Mouse (Mus musculus): Measurements from ENCODE around the gene Atp5l.
"Not testable (repeated sequence)": the region's sequence is repeated elsewhere in the genome, so short reads cannot be mapped to it uniquely, and the experiment has no call there.

Gene Atp5l

DNA sequence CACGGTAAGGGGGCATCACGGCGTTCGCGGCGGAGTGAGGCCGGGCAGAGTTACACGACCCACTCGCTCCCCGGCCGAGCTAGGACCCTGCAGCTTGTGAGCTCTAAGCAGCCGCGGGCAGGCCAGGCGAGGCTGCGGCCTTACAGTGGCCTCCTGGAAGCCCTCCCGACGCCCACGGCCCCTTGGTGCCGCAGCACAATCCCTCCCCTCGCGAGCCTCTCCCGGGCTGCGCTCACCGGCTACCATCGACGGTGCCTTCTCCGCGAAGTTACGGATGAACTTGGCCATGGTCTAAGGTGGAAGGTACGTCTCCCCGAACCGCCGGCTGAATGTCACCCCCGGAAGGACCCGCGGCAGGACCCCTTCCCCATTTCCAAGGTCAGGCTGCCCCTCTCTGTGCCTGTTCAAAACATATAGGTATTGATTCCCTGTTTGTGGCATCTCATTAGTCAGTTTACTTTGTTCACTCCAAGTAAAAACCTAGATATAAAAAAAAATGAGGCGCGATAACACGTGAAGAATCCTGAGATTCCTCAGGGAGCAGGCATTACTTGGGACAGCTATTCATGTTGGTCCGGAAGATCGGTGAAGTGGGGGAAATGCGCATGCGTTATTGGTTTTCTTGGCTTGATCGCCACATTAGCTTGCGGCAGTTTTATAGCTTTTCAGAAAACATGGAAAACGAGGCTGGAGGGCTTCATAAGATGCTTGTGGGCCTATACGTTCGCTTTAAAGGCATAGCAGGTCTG, at the start of gene Atp5l:
Gene Atp5l, minus strand, starts transcription at position 369 of the 749 bp plus-strand sequence.
- peak; percentile 97 for DNase-seq (ENCODE audit: low read depth)

DNA sequence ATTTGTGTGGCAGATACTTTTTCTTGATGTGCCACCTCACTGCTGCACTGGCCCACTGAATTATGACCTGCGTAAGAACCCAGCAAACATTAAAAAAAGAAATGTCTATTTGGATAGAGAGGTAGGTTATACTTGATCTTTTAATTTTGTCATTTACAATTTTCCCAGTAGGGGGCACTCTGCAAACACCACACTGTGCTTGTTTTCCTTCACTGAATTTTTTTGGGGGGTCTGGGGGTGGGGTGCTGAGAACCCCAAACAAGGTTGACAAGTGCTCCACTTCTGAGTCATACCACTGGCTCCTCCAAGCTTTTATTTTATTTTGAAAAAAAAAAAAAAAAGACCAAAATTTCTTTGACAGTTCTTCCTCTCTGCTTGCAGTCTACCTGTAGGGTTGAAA, 48.9 kb upstream of the Atp5l start:
- peak; percentile 73 for DNase-seq (ENCODE audit: low read depth)

DNA sequence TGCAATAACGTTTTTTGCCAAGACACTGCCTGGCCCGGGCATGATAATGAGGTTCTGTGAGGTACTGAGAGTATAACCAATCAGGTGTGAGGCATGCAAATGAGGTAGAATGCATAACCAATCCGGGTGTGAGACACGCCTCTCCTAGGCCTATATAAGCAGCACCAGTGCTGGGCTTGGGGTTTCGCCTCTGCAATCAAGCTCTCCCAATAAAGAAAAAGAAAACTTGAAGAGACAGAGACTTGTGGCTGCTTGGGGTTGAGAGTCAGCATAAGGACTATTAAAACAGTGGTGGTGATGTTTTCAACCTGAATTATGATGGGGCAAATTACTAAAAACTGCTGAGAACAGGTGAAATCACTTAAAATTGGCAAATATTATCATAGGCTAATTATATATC, 47.2 kb upstream of the Atp5l start:
- DNase-seq (ENCODE audit: low read depth): not testable (repeated sequence)

DNA sequence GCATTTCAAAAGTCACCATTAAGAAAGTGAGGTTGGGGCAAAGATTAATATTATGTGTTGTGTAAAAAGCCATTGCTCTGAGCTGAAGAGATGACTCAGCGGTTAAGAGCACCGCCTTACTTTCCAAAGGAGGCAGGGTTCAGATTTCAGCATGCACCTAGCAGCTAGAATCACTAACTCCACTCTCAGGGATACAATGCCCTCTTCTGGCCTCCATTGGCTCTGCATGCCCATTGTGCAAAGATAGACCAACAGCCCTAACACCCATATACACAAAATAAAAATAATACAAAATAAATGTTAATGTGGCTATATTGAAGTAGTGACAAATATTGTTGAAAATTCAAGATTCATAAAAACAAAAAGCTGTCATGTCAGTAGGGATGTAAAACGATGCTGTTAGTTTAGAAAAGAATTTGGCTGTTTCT, 46.3 kb upstream of the Atp5l start:
- DNase-seq (ENCODE audit: low read depth): peak; percentile 90

DNA sequence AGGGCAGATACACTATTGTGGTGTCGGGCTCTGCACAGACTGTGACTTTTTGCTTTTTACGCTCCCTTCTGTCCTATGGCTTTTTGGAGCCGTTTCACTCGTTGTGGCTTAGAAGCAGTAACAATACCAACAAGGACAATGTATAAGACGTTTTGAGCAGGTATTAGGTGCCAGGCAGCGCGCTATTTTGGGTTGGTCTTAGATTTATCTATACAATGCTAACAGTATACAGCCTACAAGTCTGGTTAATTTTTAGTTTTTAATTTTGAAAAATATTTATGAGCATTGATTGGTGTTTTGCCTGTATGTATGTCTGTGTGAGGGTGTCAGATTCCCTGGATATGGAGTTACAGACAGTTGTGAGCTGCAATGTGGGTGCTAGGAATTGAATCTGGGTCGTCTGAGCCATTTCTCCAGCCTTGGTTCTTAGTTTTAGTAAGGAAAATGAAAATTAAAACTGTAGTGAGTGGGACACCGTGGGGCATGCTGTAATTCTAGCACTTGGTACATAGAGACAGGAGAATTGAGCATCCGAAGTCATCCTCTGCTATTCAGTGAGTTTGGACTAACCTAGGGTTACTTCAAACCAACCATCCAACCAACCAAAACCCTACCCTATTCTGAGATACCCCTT, 45.4 kb upstream of the Atp5l start:
- no peak for DNase-seq (ENCODE audit: low read depth)

DNA sequence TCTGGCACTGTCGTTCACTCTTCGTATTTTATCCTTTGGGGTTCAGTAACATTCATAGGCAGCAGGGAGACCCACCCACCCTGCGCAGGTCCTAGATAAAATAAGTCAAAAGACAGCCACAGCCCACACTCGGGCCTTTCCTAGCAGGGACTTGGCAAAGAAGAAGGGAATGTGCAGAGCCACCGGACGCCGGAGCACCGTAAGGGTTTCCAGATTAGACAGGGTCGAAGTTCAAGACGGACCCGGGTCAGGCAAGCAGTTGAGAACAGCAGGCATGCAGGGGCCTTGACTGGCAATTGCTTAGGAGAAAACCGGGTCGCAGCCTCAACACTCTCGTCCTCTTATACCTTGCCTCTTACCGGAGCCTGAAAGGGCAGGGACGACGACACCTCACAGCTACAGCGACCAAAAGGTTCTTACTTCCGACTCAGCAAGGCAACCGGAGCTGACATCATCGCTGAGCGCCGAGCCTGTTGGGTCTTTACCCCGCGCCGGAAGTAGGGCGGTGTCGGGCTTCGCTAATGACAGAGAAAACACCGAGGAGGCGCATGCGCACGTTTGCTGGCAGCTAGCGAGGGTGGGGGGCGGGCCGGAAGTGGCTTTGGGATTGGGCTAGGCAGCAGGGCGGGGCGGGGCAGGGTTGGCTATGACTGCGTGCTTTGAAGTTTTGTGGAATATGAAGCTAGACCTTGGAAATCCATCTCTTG, 44.7 kb upstream of the Atp5l start, which contains the start of gene Ube4a:
Gene Ube4a, minus strand, starts transcription at position 475 of the 707 bp plus-strand sequence.
- peak; percentile 100 for DNase-seq (ENCODE audit: low read depth)

DNA sequence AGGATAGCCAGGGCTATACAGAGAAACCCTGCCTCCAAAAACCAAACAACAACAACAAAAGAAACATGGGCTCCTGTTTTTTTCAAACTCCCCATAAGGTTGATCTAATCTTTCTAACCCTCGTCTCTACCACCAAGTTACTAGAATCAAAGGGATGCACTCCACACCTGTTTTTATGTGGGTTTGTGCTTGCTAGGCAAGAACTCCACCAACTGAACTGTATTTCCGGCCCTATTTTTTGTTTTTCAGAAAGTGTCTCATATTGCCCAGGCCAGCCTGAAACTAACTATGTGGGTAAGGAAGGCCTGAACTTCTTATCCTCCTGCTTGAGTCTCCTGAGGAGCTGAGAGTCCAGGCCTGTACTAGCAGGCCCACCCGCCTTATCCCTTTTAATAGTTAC, 33.9 kb upstream of the Atp5l start:
- peak; percentile 56 for DNase-seq (ENCODE audit: low read depth)

DNA sequence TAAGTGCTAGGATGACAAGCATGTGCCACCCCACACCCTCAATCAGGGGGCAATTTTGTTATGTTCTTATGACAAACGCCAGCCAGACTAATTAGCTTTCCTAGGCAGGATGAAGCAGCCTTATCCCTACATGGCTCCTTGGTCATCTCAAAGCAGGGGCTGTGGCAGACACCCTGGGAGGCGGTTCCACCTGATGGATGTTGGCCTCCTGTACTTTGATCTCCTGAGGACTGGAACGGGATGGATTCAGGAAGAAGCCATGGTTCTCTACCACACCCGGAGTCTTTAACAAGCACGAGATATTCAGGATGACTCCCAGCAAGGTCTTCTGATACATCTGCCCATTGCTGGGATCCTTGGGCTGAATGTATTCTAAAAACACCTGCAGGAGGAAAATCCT, 27.3 kb upstream of the Atp5l start:
- DNase-seq (ENCODE audit: low read depth): no peak

DNA sequence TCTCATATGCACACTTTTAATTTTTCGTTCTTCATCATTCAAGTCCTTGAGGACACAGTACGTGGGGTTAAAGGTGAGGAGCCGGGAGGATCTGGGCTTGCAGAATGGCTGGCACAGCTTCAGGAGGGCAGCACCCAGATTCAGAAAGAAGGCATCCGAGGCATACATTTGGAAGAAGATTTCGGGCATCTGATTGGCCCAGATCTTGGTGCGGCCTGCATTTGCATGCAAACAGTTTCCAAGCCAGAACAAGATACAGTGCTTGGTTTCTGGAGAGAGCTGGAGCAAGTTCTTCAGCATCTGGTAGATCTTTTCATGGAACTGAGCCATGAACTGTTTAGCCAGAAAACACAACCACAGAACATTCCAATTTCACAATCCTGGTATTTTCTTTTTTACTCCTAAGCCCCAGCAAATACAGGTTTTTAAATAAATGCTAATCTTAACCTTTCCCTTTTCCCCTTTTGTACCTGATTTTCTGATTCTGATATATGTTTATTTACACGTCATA, 25.7 kb upstream of the Atp5l start:
- no peak for DNase-seq (ENCODE audit: low read depth)

DNA sequence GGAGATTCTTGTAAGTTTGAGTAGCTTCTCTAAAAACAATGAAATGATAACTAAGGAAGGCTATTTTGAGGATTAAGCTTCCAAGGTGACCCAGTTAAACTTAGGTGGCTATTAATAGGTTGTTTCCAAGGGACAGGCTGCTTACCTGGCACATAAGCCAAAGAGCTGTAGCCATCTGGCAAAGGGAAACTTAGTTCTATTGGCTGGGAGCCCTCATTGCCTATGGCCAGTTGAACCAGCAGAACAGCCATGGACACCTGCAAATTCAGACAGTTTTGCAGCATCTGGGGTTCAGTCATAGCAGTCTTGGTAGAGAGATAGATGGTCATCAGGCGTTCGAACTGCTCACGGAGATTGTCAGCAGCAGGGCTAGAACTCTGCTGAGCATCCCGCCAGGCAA, 21.9 kb upstream of the Atp5l start:
- no peak for DNase-seq (ENCODE audit: low read depth)

DNA sequence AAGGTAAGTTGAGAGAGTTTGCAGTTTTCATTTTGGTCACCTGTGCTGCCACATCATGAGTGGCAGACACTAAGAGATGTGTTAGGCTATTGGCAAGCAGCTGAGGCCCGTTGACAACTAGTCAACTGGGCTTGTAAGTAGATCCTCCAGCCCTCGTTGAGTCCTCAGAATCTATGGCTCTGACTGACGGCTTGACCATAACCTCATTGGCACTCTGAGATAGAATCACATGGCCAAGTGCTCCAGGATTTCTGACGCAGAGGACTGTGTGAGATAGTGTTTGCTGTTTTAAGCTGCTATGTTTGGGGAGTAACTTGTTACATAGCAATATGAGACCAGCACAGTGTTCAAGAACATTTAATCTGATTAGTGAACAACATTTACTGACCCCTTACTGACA, 21.2 kb upstream of the Atp5l start:
- no peak for DNase-seq (ENCODE audit: low read depth)

DNA sequence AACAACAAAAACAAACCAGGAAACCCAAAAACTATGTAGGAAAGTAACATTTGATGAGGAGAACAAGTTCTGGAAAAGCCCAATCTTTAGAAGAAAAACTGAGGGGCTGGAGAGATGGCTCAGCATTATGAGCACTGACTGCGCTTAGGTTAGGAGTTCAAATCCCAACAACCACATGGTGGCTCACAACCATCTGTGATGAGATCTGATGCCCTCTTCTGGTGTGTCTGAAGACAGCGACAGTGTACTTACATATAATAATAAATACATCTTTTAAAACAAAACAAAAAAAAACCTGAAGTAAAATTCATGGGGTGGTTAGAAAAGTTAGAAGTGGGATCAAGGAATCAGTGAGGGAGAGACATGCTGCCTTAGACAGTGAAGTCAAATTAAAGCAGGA, 1.0 kb upstream of the Atp5l start:
- DNase-seq (ENCODE audit: low read depth): no peak

DNA sequence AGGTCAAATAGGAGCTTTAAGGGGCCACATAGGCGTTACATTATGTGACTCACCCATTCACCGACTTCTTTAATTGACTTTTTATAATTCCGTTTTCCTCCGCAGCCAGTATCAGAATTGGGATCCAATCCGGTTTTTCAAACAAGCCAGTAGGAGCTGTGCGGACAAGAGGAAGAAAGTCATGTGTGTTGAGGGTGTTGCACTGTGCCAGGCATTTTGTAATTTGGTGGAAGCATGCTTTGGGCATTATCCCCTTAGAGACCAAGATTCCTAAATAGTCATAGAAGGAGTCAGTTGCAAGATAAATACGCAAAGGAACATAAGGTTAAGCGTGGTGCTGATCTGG, 554 bp upstream of the Atp5l start:
- DNase-seq (ENCODE audit: low read depth): no peak

DNA sequence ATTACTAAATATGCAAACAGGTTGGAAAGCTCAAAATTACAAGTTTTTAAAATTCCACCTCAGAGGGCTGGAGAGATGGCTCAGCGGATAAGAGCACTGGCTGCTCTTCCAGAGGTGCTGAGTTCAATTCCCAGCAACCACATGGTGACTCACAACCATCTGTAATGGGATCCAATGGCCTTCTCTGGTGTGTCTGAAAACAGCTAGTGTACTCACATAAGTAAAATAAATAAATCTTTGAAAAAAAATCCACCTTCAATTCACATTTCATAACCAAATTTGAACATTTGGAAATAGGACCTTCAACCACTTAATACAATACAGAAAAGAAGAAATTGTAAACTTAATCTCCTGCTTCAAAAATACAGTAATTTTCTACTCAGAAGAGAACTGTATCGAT, 936 bp downstream of the Atp5l start:
- no peak for DNase-seq (ENCODE audit: low read depth)

DNA sequence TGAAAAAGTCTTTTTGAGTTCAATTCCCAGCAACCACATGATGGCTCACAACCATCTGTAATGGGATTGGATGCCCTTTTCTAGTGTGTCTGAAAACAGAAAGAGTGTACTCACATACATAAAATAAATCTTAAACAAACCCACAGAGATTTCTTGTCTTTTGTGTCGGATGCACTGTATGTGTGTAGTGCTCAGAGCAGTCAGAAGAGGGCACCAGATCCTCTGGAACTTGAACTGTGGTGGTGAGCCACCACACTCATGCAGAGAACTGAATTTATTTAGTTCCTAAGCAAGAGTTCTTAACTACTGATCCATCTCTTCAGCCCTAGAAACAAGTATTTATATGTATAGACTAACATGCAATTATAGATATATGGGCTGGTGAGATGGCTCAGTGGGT, 4.3 kb downstream of the Atp5l start:
- peak; percentile 84 for DNase-seq (ENCODE audit: low read depth)

DNA sequence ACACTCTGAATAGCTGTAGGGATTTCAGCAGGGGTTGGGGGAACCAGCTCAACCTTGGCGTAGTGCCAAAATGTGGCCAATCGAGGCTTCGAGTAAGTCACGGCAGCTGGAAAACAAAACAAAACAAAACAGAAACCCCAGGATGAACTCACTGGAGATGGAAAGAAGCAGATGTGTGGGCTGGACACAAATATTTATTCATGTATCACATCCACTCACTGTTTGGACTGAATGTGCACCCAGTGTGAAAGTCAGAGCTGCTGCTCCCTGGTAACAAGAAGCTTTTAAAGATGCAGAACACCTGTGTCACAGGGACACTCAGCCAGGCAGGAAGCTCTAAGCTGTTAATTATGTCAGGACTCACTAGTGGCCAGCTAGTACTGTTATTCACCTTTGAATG, 5.8 kb downstream of the Atp5l start:
- DNase-seq (ENCODE audit: low read depth): no peak

DNA sequence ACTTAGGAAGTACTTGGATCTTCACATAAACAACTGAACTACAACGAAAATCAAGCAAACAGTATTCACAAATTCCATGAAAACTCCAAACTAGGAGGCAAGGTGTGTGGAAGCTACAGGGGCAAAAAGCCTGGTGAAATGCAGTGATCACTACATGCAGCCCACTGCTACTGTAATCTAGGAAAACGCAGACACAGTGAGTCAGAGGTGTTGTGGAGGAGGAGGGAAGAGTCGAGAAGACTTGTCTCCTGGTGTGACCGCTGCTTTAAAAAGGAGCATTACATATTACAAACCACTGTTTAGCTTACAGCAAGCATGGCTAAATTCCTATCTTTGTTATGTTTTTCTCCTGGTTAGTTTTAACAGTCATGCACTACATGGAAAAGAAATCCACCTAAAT, 9.2 kb downstream of the Atp5l start:
- no peak for DNase-seq (ENCODE audit: low read depth)

DNA sequence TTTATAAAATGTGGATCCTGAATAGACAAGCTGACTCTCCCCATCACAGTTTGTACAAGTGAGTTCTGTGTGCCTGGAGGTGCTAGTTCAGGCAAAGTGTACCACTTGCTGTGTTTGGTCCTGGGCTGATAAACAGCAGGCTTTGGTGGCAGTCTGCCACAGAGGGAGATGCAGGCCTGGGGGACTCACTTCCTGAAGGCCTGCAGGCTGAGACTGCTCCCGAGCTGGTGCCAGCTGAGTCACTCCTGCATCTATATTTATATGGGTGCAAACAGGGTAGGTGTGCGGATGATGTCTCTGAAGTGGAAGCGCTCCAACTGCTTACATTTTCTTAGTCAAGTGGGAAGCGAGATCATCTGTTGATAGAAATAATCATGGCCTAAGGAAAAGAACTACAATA, 14.9 kb downstream of the Atp5l start:
- DNase-seq (ENCODE audit: low read depth): no peak

DNA sequence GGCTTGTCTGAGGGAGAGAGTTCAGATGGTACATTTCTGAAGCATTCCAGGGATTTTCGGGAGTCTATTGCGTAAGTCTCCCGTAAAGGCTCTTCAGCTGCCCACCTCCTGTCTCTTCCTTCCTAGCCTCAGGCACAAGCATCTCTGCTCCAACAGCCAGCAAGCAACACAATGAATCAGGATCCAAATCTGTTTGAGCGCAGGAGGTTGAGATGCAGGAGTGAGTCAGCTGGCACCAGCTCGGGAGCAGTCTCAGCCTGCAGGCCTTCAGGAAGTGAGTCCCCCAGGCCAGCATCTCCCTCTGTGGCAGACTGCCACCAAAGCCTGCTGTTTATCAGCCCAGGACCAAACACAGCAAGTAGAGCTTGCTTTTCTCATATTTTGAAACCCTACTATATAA, 15.6 kb downstream of the Atp5l start:
- DNase-seq (ENCODE audit: low read depth): no peak

DNA sequence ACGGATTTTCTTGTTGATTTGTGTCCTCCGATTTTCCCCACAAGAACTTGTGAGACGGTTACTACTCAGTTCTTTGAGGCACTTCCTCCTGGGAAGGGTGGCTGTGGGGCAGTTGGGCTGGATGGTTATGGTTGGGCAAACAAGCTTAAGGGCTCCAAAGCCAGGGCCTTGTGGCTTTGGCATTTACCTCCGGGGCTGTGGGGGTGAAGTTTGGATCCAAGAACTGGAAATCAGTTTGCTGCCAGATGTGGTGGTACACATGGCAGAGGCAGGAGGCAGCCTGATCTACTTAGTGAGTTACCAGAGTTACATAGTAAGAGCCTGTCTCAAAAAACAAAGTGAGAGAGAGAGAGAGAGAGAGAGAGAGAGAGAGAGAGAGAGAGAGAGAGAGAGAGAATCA, 16.7 kb downstream of the Atp5l start:
- no peak for DNase-seq (ENCODE audit: low read depth)

DNA sequence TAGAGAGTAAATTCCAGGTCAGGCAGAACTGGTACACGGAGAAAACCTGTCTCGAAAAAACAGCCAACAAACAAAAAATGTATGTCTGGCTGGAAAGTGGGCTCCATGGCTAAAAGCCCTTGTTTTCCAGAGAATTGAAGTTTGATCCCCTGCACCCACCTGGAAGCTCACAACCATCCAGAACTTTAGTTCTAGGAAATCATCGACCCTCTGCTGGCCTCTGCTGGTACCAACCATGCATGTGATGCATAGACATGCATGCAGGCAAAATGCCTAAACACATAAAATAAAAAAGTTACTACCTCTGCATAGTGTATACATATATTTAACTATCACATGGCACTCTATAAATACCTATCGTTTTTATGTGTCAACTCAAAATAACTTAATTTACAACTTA, 20.1 kb downstream of the Atp5l start:
- no peak for DNase-seq (ENCODE audit: low read depth)

DNA sequence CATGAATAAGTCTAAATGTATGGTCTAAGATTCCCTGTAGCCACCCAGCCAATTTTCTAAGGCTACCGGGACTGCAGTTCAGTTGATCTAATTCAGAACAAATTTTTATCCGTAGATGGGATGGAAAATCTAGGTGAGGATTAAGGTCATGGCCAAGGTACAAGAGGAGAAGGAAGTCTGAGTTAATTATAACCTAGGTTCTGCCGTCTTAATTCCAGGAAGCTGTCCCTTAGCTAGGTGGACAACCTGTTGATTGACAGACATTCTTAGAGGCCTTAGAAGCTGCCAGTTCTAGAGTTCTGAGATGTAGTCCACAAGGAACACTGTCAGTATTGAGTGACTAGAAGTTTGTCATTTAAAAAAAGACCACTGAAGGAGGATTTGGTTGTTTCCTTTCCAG, 20.8 kb downstream of the Atp5l start:
- DNase-seq (ENCODE audit: low read depth): no peak

DNA sequence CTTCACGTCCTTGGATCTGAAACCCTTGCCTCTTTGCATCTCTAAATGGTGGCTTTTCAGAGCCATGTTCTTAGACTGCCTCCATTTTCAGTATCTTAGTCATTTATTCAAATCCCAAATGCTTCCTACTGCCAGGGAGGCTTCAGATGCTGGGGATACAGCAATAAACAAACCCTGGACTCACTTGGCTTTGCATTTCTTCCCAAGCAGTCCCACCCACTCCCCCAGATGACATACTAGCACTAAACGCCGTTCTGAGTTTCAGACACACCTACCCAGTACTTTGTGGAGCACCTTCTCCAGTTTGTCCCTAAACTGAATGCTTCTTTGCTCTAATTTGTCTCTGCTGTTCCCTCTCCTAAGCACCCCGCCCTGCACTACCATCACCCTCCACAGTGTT, 23.5 kb downstream of the Atp5l start:
- no peak for DNase-seq (ENCODE audit: low read depth)

Data from induced T-regulatory cell, adult 2 months (primary cell).